Mouse (Mus musculus): ENCODE measurements around the gene Dscaml1. TPM values are rescaled to one million over a fixed set of nuclear protein-coding genes. Genes with fewer than 3 reads are reported as not detected.

Dscaml1 gene
- polyA plus RNA-seq, 1 experiment = 1.3 TPM

DNA sequence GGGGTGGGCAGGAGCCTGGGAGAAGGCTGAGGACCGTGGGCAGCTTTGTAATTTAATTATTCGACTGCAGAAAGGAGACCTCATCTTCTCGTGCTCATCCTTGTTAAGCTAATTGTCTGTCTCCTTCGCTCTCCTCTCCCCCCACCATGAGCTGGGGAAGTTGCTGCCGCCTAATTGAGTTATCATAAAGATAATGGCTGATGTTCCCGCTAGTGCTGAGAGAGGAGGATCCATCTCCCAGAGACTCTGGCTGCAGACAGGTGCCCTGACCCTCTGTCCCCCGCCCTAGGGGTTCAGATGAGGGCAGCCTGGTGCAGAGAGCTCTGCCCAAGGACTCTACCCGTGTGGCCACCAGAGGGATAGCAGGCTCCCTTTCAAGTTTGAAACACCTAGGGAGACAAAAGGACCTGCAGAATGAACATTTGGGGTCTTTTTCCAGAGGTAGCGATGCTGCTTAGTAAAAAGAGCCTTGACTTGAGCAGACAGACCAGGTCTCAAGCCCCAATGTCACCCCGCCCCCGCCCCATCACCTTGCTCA is 256.1 kb downstream of the Dscaml1 start:
- Histone ChIP-seq H3K27ac (ENCODE audit: insufficient read depth, low read length) (no peak overlapping the region), H3K4me3 (ENCODE audit: extremely low read depth, insufficient read depth, insufficient read length) (no peak overlapping the region), H3K27me3 (ENCODE audit: control insufficient read depth, insufficient read depth, low read length) (no peaks in the 10 kb centered on the region), H3K4me1 (ENCODE audit: control insufficient read depth, insufficient read depth, insufficient read length) (no peaks in the 10 kb centered on the region; the same call in 1 of the 2 replicates), H3K36me3 (ENCODE audit: control insufficient read depth, insufficient read depth, low read length) (no peaks in the 10 kb centered on the region)
- TF ChIP-seq CTCF (IDR thresholded peaks at IDR 0.05; ENCODE audit: extremely low read depth, insufficient read depth, insufficient read length, insufficient replicate concordance) = no peak
- TF ChIP-seq POLR2A (IDR thresholded peaks at IDR 0.05; ENCODE audit: low read depth, low read length) = no peak
- DNase-seq (ENCODE audit: low read depth in 1 of 2, low spot score in 2 of 2) = no peak
- 78% methylated on average over 11 of the region's 11 CpGs for WGBS

- Histone ChIP-seq H3K36me3 (ENCODE audit: control insufficient read depth, insufficient read depth, low read length) (no peaks in the 10 kb centered on the region), H3K4me3 (ENCODE audit: extremely low read depth, insufficient read depth, insufficient read length) (no peak overlapping the region), H3K27me3 (ENCODE audit: control insufficient read depth, insufficient read depth, low read length) (no peaks in the 10 kb centered on the region), H3K4me1 (ENCODE audit: control insufficient read depth, insufficient read depth, insufficient read length) (no peaks in the 10 kb centered on the region), H3K27ac (ENCODE audit: insufficient read depth, low read length) (no peak overlapping the region)
- WGBS = 34% methylated on average over 10 of the region's 10 CpGs
- TF ChIP-seq CTCF (IDR thresholded peaks at IDR 0.05; ENCODE audit: extremely low read depth, insufficient read depth, insufficient read length, insufficient replicate concordance) (no peak), POLR2A (IDR thresholded peaks at IDR 0.05; ENCODE audit: low read depth, low read length) (no peak)
- no peak for DNase-seq (ENCODE audit: low read depth in 1 of 2, low spot score in 2 of 2)
Measured at GRCm38 (mm10) chr9:45693424-45694237, 267.2 kb downstream of the Dscaml1 start.

DNA sequence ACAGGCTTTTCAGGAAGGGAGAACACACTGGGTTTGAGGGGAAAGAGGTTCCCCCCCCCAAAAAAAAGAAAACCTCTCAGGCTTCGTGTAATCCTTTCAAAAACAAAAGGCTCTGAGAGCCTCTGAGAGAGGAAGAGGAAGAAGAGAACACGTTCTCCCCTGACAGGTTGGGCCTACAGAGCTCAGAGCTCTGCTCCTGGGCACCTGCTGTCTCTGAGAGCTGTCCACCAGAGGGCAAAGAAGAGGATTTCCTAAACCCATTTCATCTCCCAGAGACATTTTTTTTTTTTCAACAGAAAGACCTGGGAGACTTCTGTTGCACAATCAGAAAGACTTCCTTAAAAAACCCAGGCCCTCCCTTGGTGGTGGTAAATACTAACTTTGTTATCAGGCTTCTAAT is 267.8 kb downstream of the Dscaml1 start:
- H3K4me3 ChIP-seq (ENCODE audit: extremely low read depth, insufficient read depth, insufficient read length) = no peak overlapping the region
- no peaks in the 10 kb centered on the region for H3K4me1 ChIP-seq (ENCODE audit: control insufficient read depth, insufficient read depth, insufficient read length)
- H3K27me3 ChIP-seq (ENCODE audit: control insufficient read depth, insufficient read depth, low read length) = no peaks in the 10 kb centered on the region
- TF ChIP-seq CTCF (IDR thresholded peaks at IDR 0.05; ENCODE audit: extremely low read depth, insufficient read depth, insufficient read length, insufficient replicate concordance) (no peak), POLR2A (IDR thresholded peaks at IDR 0.05; ENCODE audit: low read depth, low read length) (no peak)
- no peaks in the 10 kb centered on the region for H3K36me3 ChIP-seq (ENCODE audit: control insufficient read depth, insufficient read depth, low read length)
- 8% methylated on average over 2 of the region's 2 CpGs for WGBS
- no peak overlapping the region for H3K27ac ChIP-seq (ENCODE audit: insufficient read depth, low read length)
- no peak for DNase-seq (ENCODE audit: low read depth in 1 of 2, low spot score in 2 of 2)

DNA sequence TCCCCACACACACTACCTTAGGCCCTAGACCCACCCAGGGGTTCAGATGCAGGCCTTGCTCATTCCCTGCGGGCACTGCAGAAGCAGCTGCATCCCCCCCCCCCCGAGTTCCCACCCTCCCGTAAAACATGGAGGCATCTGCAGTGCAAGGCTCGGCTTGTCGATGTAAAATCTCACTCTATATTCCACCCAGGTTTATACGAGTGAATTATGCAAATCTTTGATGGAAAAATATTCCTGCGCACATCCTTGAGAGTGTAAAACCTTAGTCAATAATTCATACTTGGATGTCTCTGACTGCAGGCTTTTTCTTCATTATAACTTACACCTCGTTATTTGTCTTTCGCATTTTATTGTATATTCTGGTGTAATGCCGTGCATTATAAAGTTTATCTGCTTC is 272.7 kb downstream of the Dscaml1 start:
- no peak for DNase-seq (ENCODE audit: low read depth in 1 of 2, low spot score in 2 of 2)
- no peaks in the 10 kb centered on the region for H3K27me3 ChIP-seq (ENCODE audit: control insufficient read depth, insufficient read depth, low read length)
- TF ChIP-seq POLR2A (IDR thresholded peaks at IDR 0.05; ENCODE audit: low read depth, low read length) (no peak), CTCF (IDR thresholded peaks at IDR 0.05; ENCODE audit: extremely low read depth, insufficient read depth, insufficient read length, insufficient replicate concordance) (no peak)
- 92% methylated on average over 10 of the region's 10 CpGs for whole genome bisulfite sequencing
- no peaks in the 10 kb centered on the region for H3K4me1 ChIP-seq (ENCODE audit: control insufficient read depth, insufficient read depth, insufficient read length)
- no peaks in the 10 kb centered on the region for H3K36me3 ChIP-seq (ENCODE audit: control insufficient read depth, insufficient read depth, low read length)
- no peak overlapping the region for H3K4me3 ChIP-seq (ENCODE audit: extremely low read depth, insufficient read depth, insufficient read length)
- no peak overlapping the region for H3K27ac ChIP-seq (ENCODE audit: insufficient read depth, low read length)

- WGBS = 86% methylated on average over 3 of the region's 3 CpGs
Measured at GRCm38 (mm10) chr9:45703236-45703635, 276.8 kb downstream of the Dscaml1 start.

DNA sequence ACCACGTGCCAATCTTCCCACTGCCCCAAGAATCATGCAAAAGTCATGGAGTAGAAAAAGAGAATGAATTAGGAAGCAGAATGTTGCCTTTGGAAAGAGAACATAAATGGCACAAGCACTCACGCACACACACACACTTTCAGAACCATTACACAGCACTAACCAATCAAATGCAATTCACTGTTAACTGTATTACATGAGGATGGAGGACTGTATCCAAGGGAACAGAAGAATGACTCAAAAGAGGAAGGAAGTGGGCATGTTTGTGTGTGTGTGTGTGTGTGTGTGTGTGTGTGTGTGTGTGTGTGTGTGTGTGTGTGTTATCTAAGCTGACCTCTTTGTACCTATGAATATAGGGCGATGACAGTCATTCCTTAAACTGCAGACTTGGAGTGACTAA is 278.0 kb downstream of the Dscaml1 start:
- WGBS = 11% methylated on average over 3 of the region's 3 CpGs
- no peaks in the 10 kb centered on the region for H3K36me3 ChIP-seq (ENCODE audit: control insufficient read depth, insufficient read depth, low read length)
- no peak overlapping the region for H3K4me3 ChIP-seq (ENCODE audit: extremely low read depth, insufficient read depth, insufficient read length)
- H3K27me3 ChIP-seq (ENCODE audit: control insufficient read depth, insufficient read depth, low read length) = no peaks in the 10 kb centered on the region
- no peak overlapping the region for H3K27ac ChIP-seq (ENCODE audit: insufficient read depth, low read length)
- no peaks in the 10 kb centered on the region for H3K4me1 ChIP-seq (ENCODE audit: control insufficient read depth, insufficient read depth, insufficient read length)
- DNase-seq (ENCODE audit: low read depth in 1 of 2, low spot score in 2 of 2) = no peak
- TF ChIP-seq CTCF (IDR thresholded peaks at IDR 0.05; ENCODE audit: extremely low read depth, insufficient read depth, insufficient read length, insufficient replicate concordance) (no peak), POLR2A (IDR thresholded peaks at IDR 0.05; ENCODE audit: low read depth, low read length) (no peak)

More at GRCm38 (mm10) chr9:45703236-45703635, 276.8 kb downstream of the Dscaml1 start:
- Histone ChIP-seq H3K36me3 (ENCODE audit: control insufficient read depth, insufficient read depth, low read length) (no peaks in the 10 kb centered on the region), H3K27me3 (ENCODE audit: control insufficient read depth, insufficient read depth, low read length) (no peaks in the 10 kb centered on the region), H3K4me3 (ENCODE audit: extremely low read depth, insufficient read depth, insufficient read length) (no peak overlapping the region), H3K27ac (ENCODE audit: insufficient read depth, low read length) (no peak overlapping the region), H3K4me1 (ENCODE audit: control insufficient read depth, insufficient read depth, insufficient read length) (no peaks in the 10 kb centered on the region)
- TF ChIP-seq POLR2A (IDR thresholded peaks at IDR 0.05; ENCODE audit: low read depth, low read length) (no peak), CTCF (IDR thresholded peaks at IDR 0.05; ENCODE audit: extremely low read depth, insufficient read depth, insufficient read length, insufficient replicate concordance) (no peak)
- DNase-seq (ENCODE audit: low read depth in 1 of 2, low spot score in 2 of 2) = no peak

GRCm38 (mm10) chr9:45710300-45710699 is 283.9 kb downstream of the Dscaml1 start:
- H3K27me3 ChIP-seq (ENCODE audit: control insufficient read depth, insufficient read depth, low read length) = no peaks in the 10 kb centered on the region
- H3K4me3 ChIP-seq (ENCODE audit: extremely low read depth, insufficient read depth, insufficient read length) = no peak overlapping the region
- WGBS = 59% methylated on average over 11 of the region's 11 CpGs
- H3K36me3 ChIP-seq (ENCODE audit: control insufficient read depth, insufficient read depth, low read length) = no peaks in the 10 kb centered on the region
- DNase-seq (ENCODE audit: low read depth in 1 of 2, low spot score in 2 of 2) = no peak
- no peak overlapping the region for H3K27ac ChIP-seq (ENCODE audit: insufficient read depth, low read length)
- TF ChIP-seq CTCF (IDR thresholded peaks at IDR 0.05; ENCODE audit: extremely low read depth, insufficient read depth, insufficient read length, insufficient replicate concordance) (no peak), POLR2A (IDR thresholded peaks at IDR 0.05; ENCODE audit: low read depth, low read length) (no peak)
- H3K4me1 ChIP-seq (ENCODE audit: control insufficient read depth, insufficient read depth, insufficient read length) = no peaks in the 10 kb centered on the region
